Comparison of ENCODE assay signal across 25 mouse cellular contexts in genomic region chr2:77882961-77883360, GRCm38 (mm10).
"Had no signal": no experiment of that assay in that cellular context is flagged by ENCODE, and none has a peak within 500 bp of the region (broad histone marks: within the 10 kb centered on the region; RNA-seq: fewer than 3 reads in every experiment).

No protein-coding gene starts in this region.

- ATAC-seq: hindbrain, postnatal 0 days; intestine, embryonic 16.5 days; liver, embryonic 12.5 days had no signal

- H3K27me3 ChIP-seq: heart, embryonic 13.5 days; heart, embryonic 15.5 days; hindbrain, embryonic 13.5 days; hindbrain, embryonic 15.5 days; kidney, embryonic 15.5 days; limb, embryonic 13.5 days; limb, embryonic 15.5 days; liver, embryonic 12.5 days had no signal

- H3K9me3 ChIP-seq: heart, embryonic 13.5 days; heart, embryonic 15.5 days; hindbrain, embryonic 13.5 days; hindbrain, embryonic 15.5 days; kidney, embryonic 15.5 days; limb, embryonic 13.5 days; limb, embryonic 15.5 days; liver, embryonic 12.5 days had no signal

- H3K27ac ChIP-seq: heart, embryonic 13.5 days; heart, embryonic 15.5 days; hindbrain, embryonic 13.5 days; hindbrain, embryonic 15.5 days; hindbrain, postnatal 0 days; kidney, embryonic 15.5 days; kidney, postnatal 0 days; layer of hippocampus, adult 2 months; limb, embryonic 13.5 days; limb, embryonic 15.5 days; liver, embryonic 12.5 days; liver, embryonic 14.5 days had no signal

- H3K36me3 ChIP-seq: heart, embryonic 13.5 days; heart, embryonic 15.5 days; hindbrain, embryonic 13.5 days; hindbrain, embryonic 15.5 days; kidney, embryonic 15.5 days; limb, embryonic 13.5 days; limb, embryonic 15.5 days; liver, embryonic 12.5 days had no signal

- H3K4me3 ChIP-seq: heart, embryonic 13.5 days; heart, embryonic 15.5 days; hindbrain, embryonic 13.5 days; hindbrain, embryonic 15.5 days; kidney, embryonic 15.5 days; layer of hippocampus, adult 2 months; limb, embryonic 13.5 days; limb, embryonic 15.5 days; liver, embryonic 12.5 days had no signal

- H3K4me2 ChIP-seq: heart, embryonic 11.5 days; heart, embryonic 13.5 days; heart, embryonic 15.5 days; hindbrain, embryonic 13.5 days; hindbrain, embryonic 15.5 days; kidney, embryonic 15.5 days; limb, embryonic 13.5 days; limb, embryonic 15.5 days; liver, embryonic 12.5 days had no signal

- H3K9ac ChIP-seq: heart, embryonic 13.5 days; heart, embryonic 15.5 days; hindbrain, embryonic 13.5 days; hindbrain, embryonic 15.5 days; kidney, embryonic 15.5 days; limb, embryonic 13.5 days; limb, embryonic 15.5 days; liver, embryonic 12.5 days; liver, embryonic 14.5 days had no signal

- H3K4me1 ChIP-seq: heart, embryonic 13.5 days; heart, embryonic 15.5 days; hindbrain, embryonic 13.5 days; hindbrain, embryonic 15.5 days; kidney, embryonic 15.5 days; limb, embryonic 13.5 days; limb, embryonic 15.5 days; liver, embryonic 12.5 days had no signal

- DNase-seq: gastrocnemius, postnatal 14 days; gastrocnemius, postnatal 36 days; heart, adult 18-20 months; heart, postnatal 14 days; heart, postnatal 36 days; kidney, adult 11 months; kidney, adult 2 months; kidney, adult 9 months; kidney, postnatal 14 days; kidney, postnatal 36 days; left cerebral cortex, postnatal 4 days had no signal
